In the genomic region with DNA sequence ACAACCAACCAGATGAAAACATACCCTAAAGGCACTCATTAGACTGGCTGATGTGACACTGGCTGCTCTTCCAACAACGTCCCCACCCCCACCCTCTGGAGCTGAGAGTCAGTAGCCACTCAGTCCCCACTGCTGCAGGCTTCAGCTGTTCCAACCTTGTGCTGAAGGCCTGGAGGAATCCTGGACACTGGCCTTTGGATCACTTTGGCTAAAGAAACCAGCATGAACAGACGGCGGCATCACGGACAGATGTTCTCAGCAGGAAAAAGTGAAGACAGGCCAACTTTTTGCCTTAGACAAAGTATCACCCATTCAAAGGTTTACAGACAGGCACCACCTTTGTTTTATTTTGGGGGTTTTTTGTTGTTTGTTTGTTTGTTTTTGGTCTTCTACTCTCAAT, we compare ENCODE assay signal across 14 mouse cellular contexts.
"Had no signal": no experiment of that assay in that cellular context is flagged by ENCODE, and none has a peak within 500 bp of the region (broad histone marks: within the 10 kb centered on the region; RNA-seq: fewer than 3 reads in every experiment).

No protein-coding gene starts in this region.

- ATAC-seq: midbrain, embryonic 15.5 days had no signal

- H3K27ac ChIP-seq: liver, embryonic 13.5 days; midbrain, embryonic 10.5 days; midbrain, embryonic 15.5 days; stomach, embryonic 15.5 days had no signal

- H3K4me1 ChIP-seq: liver, embryonic 13.5 days; midbrain, embryonic 10.5 days; midbrain, embryonic 15.5 days; stomach, embryonic 15.5 days had no signal

- H3K4me3 ChIP-seq: liver, embryonic 13.5 days; midbrain, embryonic 10.5 days; midbrain, embryonic 15.5 days; stomach, embryonic 15.5 days had no signal

- H3K27me3 ChIP-seq: liver, embryonic 13.5 days; midbrain, embryonic 15.5 days; stomach, embryonic 15.5 days had no signal

- H3K9ac ChIP-seq: liver, embryonic 13.5 days; midbrain, embryonic 15.5 days; stomach, embryonic 15.5 days had no signal

- H3K36me3 ChIP-seq: liver, embryonic 13.5 days; midbrain, embryonic 10.5 days; midbrain, embryonic 15.5 days; stomach, embryonic 15.5 days had no signal

- H3K4me2 ChIP-seq: liver, embryonic 13.5 days; midbrain, embryonic 15.5 days; stomach, embryonic 15.5 days had no signal

- H3K9me3 ChIP-seq: liver, embryonic 13.5 days; midbrain, embryonic 10.5 days; midbrain, embryonic 15.5 days; stomach, embryonic 15.5 days had no signal

- DNase-seq: kidney, adult 18-20 months; kidney, adult 9 months; kidney, postnatal 14 days; kidney, postnatal 4 days; liver, embryonic 13.5 days; lung, adult 2 months; lung, postnatal 14 days; lung, postnatal 4 days; right cerebral cortex, postnatal 25 days; spleen, adult 18-20 months; thymus, postnatal 36 days had no signal
